Comparison of ENCODE assay signal across 9 mouse cellular contexts in the genomic region with DNA sequence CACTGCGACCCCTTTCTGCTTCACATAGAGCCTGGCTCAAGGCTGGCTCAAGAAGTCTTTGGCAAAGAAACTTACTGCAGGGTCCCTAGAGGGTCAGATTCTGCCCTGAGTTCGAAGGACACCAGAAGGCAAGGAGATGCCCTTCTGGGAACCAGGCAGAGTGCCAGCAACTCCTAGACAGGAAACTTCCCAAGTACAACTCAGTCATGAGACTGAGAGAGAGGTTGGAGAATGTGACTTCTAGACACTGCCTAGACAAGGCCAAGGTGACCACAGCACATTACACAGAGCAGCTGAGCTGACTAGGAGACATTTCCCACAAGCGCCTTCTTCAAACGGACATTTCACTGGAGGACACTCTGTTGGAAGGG. TPM values are rescaled to one million over a fixed set of nuclear protein-coding genes. Genes with fewer than 3 reads are reported as not detected.
DNase-seq lines count a peak whose midpoint lies in the region; ATAC-seq and TF ChIP-seq lines count a peak whose summit lies in the region.
"Had no signal": no experiment of that assay in that cellular context is flagged by ENCODE, and none has a peak within 500 bp of the region (broad histone marks: within the 10 kb centered on the region; RNA-seq: fewer than 3 reads in every experiment).

No protein-coding gene starts in this region.

- H3K9ac ChIP-seq in hindbrain, embryonic 13.5 days: no peak overlapping the region
- no peak overlapping the region for H3K9ac ChIP-seq in limb, embryonic 14.5 days (ENCODE audit: low read depth, low read length, severe bottlenecking)

- no peaks in the 10 kb centered on the region for H3K36me3 ChIP-seq in hindbrain, embryonic 13.5 days
- no peaks in the 10 kb centered on the region for H3K36me3 ChIP-seq in limb, embryonic 14.5 days (ENCODE audit: control insufficient read depth, insufficient read depth, low read length)

- peak overlapping the region; percentile 99 for H3K4me2 ChIP-seq in hindbrain, embryonic 13.5 days
- no peak overlapping the region; the same call in 1 of the 2 replicates for H3K4me2 ChIP-seq in limb, embryonic 14.5 days (replicated peaks; ENCODE audit: low read depth, low read length, severe bottlenecking)

- H3K9me3 ChIP-seq in hindbrain, embryonic 13.5 days: no peaks in the 10 kb centered on the region
- no peaks in the 10 kb centered on the region for H3K9me3 ChIP-seq in limb, embryonic 14.5 days (ENCODE audit: control insufficient read depth, low read length)

- 0 out of 2 replicates have a peak, but pooled peaks have one; percentile 15 for ATAC-seq in hindbrain, embryonic 13.5 days (ENCODE audit: low FRiP score)
- ATAC-seq in limb, embryonic 14.5 days (ENCODE audit: low FRiP score, low read depth): no peak

- H3K27me3 ChIP-seq in hindbrain, embryonic 13.5 days: peaks cover 21% of the 10 kb centered on the region
- H3K27me3 ChIP-seq in limb, embryonic 14.5 days (ENCODE audit: control insufficient read depth, insufficient read depth, low read length): peaks cover 25% of the 10 kb centered on the region; the same call in 1 of the 2 replicates

- no peak for TF ChIP-seq POLR2A in limb, embryonic 14.5 days (IDR thresholded peaks at IDR 0.05; ENCODE audit: borderline replicate concordance, extremely low read depth, insufficient read depth, insufficient read length)

- H3K4me1 ChIP-seq in hindbrain, embryonic 13.5 days (replicated peaks): peaks cover 8% of the 10 kb centered on the region
- H3K4me1 ChIP-seq in limb, embryonic 14.5 days (ENCODE audit: control insufficient read depth, insufficient read depth, low read length): 0 out of 2 replicates have a peak, but pooled peaks cover 2% of the 10 kb centered on the region

- 58% methylated on average over 4 of the region's 4 CpGs for WGBS in hindbrain, embryonic 13.5 days
- WGBS in limb, embryonic 14.5 days: 71% methylated on average over 4 of the region's 4 CpGs

- H3K4me3 ChIP-seq in hindbrain, embryonic 13.5 days: peak overlapping the region; percentile 69
- peak overlapping the region; percentile 48 for H3K4me3 ChIP-seq in limb, embryonic 14.5 days (replicated peaks; ENCODE audit: low read length)

- no peak overlapping the region for H3K27ac ChIP-seq in hindbrain, embryonic 13.5 days
- no peak overlapping the region for H3K27ac ChIP-seq in limb, embryonic 14.5 days (replicated peaks; ENCODE audit: low read depth, low read length)
- H3K27ac ChIP-seq: macrophage had no signal

- peak; percentile 17 to 21 for DNase-seq in left cerebral cortex, adult 18-20 months (ENCODE audit: low spot score in 2 of 2)
- DNase-seq in left cerebral cortex, adult 9 months (ENCODE audit: low spot score in 2 of 2): no peak
- DNase-seq in cerebellum, adult 9-10 months: peak; percentile 79
- no peak for DNase-seq in limb, embryonic 14.5 days (ENCODE audit: low spot score)
- no peak for DNase-seq in frontal cortex, postnatal 14 days (ENCODE audit: low spot score in 2 of 2)
- DNase-seq in layer of hippocampus, adult 9-10 months (ENCODE audit: low spot score): no peak
- DNase-seq in urinary bladder, postnatal 25 days (ENCODE audit: low spot score): no peak

RNA-seq across cellular contexts. Expression of a gene that starts 0.5 kb away (rescaled TPM):
- total RNA-seq in left cerebral cortex, adult 18-20 months (2021): 10 to 100 TPM; 53.6 to 58.8 TPM
- 10.3 and 11.1 TPM in 2 replicates for polyA plus RNA-seq in hindbrain, embryonic 13.5 days (2015; fragmentation: Nextera tagmentation; extraction: Ambion mirVana)
- polyA plus RNA-seq in limb, embryonic 14.5 days (2012; rRNA removed): 1.9 and 2.1 TPM in 2 replicates
- polyA plus RNA-seq in limb, embryonic 14.5 days (2014; fragmentation: Nextera tagmentation; extraction: Ambion mirVana): 3.6 and 3.7 TPM in 2 replicates
- polyA plus RNA-seq: macrophage had no signal

Comparison
In these comparisons a context has a peak if more than half of its experiments do, and no peak if none do; other contexts are left out.
1. DNase-seq: peak in left cerebral cortex, adult 18-20 months (2 of 2) and cerebellum, adult 9-10 months (single experiment); none in left cerebral cortex, adult 9 months (0 of 2), limb, embryonic 14.5 days (single experiment), frontal cortex, postnatal 14 days (0 of 2), layer of hippocampus, adult 9-10 months (single experiment) and urinary bladder, postnatal 25 days (single experiment).